Mouse (Mus musculus): ENCODE results near the gene Bcl2l15. TPM values are rescaled to one million over a fixed set of nuclear protein-coding genes. Genes with fewer than 3 reads are reported as not detected.
"Not testable (repeated sequence)": the region's sequence is repeated elsewhere in the genome, so short reads cannot be mapped to it uniquely, and the experiment has no call there.

Gene Bcl2l15
- total RNA-seq, 1 experiment from 2014 or later: 0.70 TPM

GRCm38 (mm10) chr3:103831146-103831545, 1.3 kb upstream of the Bcl2l15 start:
- no peak for DNase-seq

GRCm38 (mm10) chr3:103834001-103834400, 1.6 kb downstream of the Bcl2l15 start:
- DNase-seq: no peak

- DNase-seq: no peak
Observed at GRCm38 (mm10) chr3:103835272-103835950, 3.0 kb downstream of the Bcl2l15 start.

GRCm38 (mm10) chr3:103835951-103836310, 3.5 kb downstream of the Bcl2l15 start:
- DNase-seq: no peak

- no peak for DNase-seq
Observed at GRCm38 (mm10) chr3:103836453-103836852, 4.1 kb downstream of the Bcl2l15 start.

- no peak for DNase-seq
Observed at GRCm38 (mm10) chr3:103839711-103840110, 7.3 kb downstream of the Bcl2l15 start.

GRCm38 (mm10) chr3:103840195-103840594, 7.8 kb downstream of the Bcl2l15 start:
- not testable (repeated sequence) for DNase-seq

- DNase-seq: not testable (repeated sequence)
Observed at GRCm38 (mm10) chr3:103840946-103841345, 8.5 kb downstream of the Bcl2l15 start.

- no peak for DNase-seq
Observed at GRCm38 (mm10) chr3:103850644-103851363, 18.4 kb downstream of the Bcl2l15 start.

- no peak for DNase-seq
Observed at GRCm38 (mm10) chr3:103851481-103851880, 19.1 kb downstream of the Bcl2l15 start.

- no peak for DNase-seq
Observed at GRCm38 (mm10) chr3:103851882-103852281, 19.5 kb downstream of the Bcl2l15 start.

GRCm38 (mm10) chr3:103852565-103853299, 20.3 kb downstream of the Bcl2l15 start:
- peak; percentile 45 for DNase-seq

GRCm38 (mm10) chr3:103853804-103854203, 21.4 kb downstream of the Bcl2l15 start:
- peak; percentile 9 for DNase-seq

GRCm38 (mm10) chr3:103857036-103857805, 24.8 kb downstream of the Bcl2l15 start:
- no peak for DNase-seq

- no peak for DNase-seq
Observed at GRCm38 (mm10) chr3:103857977-103858563, 25.7 kb downstream of the Bcl2l15 start.

- DNase-seq: no peak
Observed at GRCm38 (mm10) chr3:103858881-103859801, 26.7 kb downstream of the Bcl2l15 start, which contains the start of gene Ptpn22. Gene Ptpn22, plus strand, starts transcription at chr3:103859795.

GRCm38 (mm10) chr3:103859851-103860391, 27.5 kb downstream of the Bcl2l15 start:
- DNase-seq: no peak

GRCm38 (mm10) chr3:103862721-103863220, 30.4 kb downstream of the Bcl2l15 start:
- DNase-seq: no peak

GRCm38 (mm10) chr3:103864200-103864599, 31.8 kb downstream of the Bcl2l15 start:
- no peak for DNase-seq

- no peak for DNase-seq
Observed at GRCm38 (mm10) chr3:103867424-103867971, 35.1 kb downstream of the Bcl2l15 start.
